Comparison of ENCODE assay signal across 9 mouse cellular contexts in the genomic region with DNA sequence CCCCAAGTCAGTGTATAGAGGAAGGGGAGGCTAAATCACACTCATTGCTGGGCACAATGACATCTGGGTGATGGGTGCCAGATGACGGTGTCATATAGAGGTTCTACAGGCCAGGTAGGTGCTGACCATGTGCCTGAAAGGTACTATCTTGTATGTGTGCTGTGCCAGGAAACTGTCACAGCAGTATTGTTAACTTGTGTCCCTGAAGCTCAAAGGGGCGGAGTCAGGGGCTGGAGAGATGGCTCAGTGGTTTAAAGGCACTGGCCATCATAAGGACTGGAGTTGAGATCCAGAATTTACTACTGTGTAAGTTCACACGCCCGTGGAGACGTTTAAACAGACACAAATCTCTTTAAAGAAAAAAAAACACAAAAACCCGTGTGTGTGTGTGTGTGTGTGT. TPM values are rescaled to one million over a fixed set of nuclear protein-coding genes. Genes with fewer than 3 reads are reported as not detected.
DNase-seq lines count a peak whose midpoint lies in the region; ATAC-seq lines count a peak whose summit lies in the region.
"Had no signal": no experiment of that assay in that cellular context is flagged by ENCODE, and none has a peak within 500 bp of the region (broad histone marks: within the 10 kb centered on the region; RNA-seq: fewer than 3 reads in every experiment).

No protein-coding gene starts in this region.

- peak; percentile 19 for DNase-seq in embryo, embryonic 10 days (ENCODE audit: low spot score)
- no peak for DNase-seq in embryo, embryonic 10.5 days (ENCODE audit: low spot score)
- no peak for DNase-seq in neural tube, embryonic 11.5 days (ENCODE audit: low spot score)
- DNase-seq in neural tube, embryonic 10.5 days (ENCODE audit: extremely low spot score, low spot score), result no peak
- no peak for DNase-seq in spleen, adult 18-20 months
- no peak for DNase-seq in cerebellum, postnatal 4 days (ENCODE audit: low spot score in 2 of 2)
- DNase-seq in testis, postnatal 10 days (ENCODE audit: low spot score), result no peak

- H3K36me3 ChIP-seq in neural tube, embryonic 11.5 days (ENCODE audit: control insufficient read depth, insufficient read depth, low read length), result no peaks in the 10 kb centered on the region
- peaks cover 26% of the 10 kb centered on the region for H3K36me3 ChIP-seq in liver, embryonic 12.5 days

- 88% methylated on average over 6 of the region's 6 CpGs for WGBS in neural tube, embryonic 11.5 days
- 77% methylated on average over 6 of the region's 6 CpGs for WGBS in liver, embryonic 12.5 days (ENCODE audit: insufficient replicate concordance)

- H3K4me1 ChIP-seq in neural tube, embryonic 11.5 days (ENCODE audit: control insufficient read depth, insufficient read depth, low read length), result peaks cover 4% of the 10 kb centered on the region; the same call in 1 of the 2 replicates
- H3K4me1 ChIP-seq in liver, embryonic 12.5 days, result peaks cover 44% of the 10 kb centered on the region

- 0 out of 2 replicates have a peak overlapping the region, but pooled peaks have one; percentile 75 for H3K4me3 ChIP-seq in neural tube, embryonic 11.5 days (ENCODE audit: low read depth, low read length)
- H3K4me3 ChIP-seq in liver, embryonic 12.5 days, result peak overlapping the region; percentile 72

- no peak for ATAC-seq in neural tube, embryonic 11.5 days (ENCODE audit: insufficient read depth, low FRiP score, low TSS enrichment)
- ATAC-seq in liver, embryonic 12.5 days, result no peak

- H3K9ac ChIP-seq in neural tube, embryonic 11.5 days (ENCODE audit: low read length), result 0 out of 2 replicates have a peak overlapping the region, but pooled peaks have one; percentile 22
- peak overlapping the region; percentile 56 for H3K9ac ChIP-seq in liver, embryonic 12.5 days

- H3K9me3 ChIP-seq in neural tube, embryonic 11.5 days (ENCODE audit: control insufficient read depth, low read length), result no peaks in the 10 kb centered on the region
- H3K9me3 ChIP-seq in liver, embryonic 12.5 days (replicated peaks), result no peaks in the 10 kb centered on the region

- no peaks in the 10 kb centered on the region for H3K27me3 ChIP-seq in neural tube, embryonic 11.5 days (ENCODE audit: control insufficient read depth, insufficient read depth, low read length)
- no peaks in the 10 kb centered on the region for H3K27me3 ChIP-seq in liver, embryonic 12.5 days (replicated peaks)

- no peak overlapping the region for H3K4me2 ChIP-seq in neural tube, embryonic 11.5 days (ENCODE audit: low read depth)
- H3K4me2 ChIP-seq in liver, embryonic 12.5 days, result peak overlapping the region; percentile 79

- H3K27ac ChIP-seq in neural tube, embryonic 11.5 days (ENCODE audit: low read depth, low read length), result no peak overlapping the region
- peak overlapping the region; percentile 64 for H3K27ac ChIP-seq in liver, embryonic 12.5 days

RNA-seq across cellular contexts. Expression of a gene that starts 22.6 kb away (rescaled TPM):
- polyA plus RNA-seq in neural tube, embryonic 11.5 days (2014; fragmentation: Nextera tagmentation; extraction: Ambion mirVana), result 11.9 and 13.8 TPM in 2 replicates
- 0.10 and 0.29 TPM in 2 replicates for polyA plus RNA-seq in liver, embryonic 12.5 days (2016; fragmentation: Nextera tagmentation; extraction: Ambion mirVana)

RNA-seq across cellular contexts. Expression of a gene that starts 46.8 kb away (rescaled TPM):
- polyA plus RNA-seq in neural tube, embryonic 11.5 days (2014; fragmentation: Nextera tagmentation; extraction: Ambion mirVana), result not detected in 2 replicates
- polyA plus RNA-seq in liver, embryonic 12.5 days (2016; fragmentation: Nextera tagmentation; extraction: Ambion mirVana), result 5.9 and 6.1 TPM in 2 replicates
- polyA plus RNA-seq: cortical plate, adult 2 months had no signal

Comparison
In these comparisons a context has a peak if more than half of its experiments do, and no peak if none do; other contexts are left out.
1. RNA of a gene that starts 22.6 kb away (polyA plus RNA-seq): 11.9 to 13.8 TPM in neural tube, embryonic 11.5 days; 0.10 to 0.29 TPM in liver, embryonic 12.5 days; every median in the first group is over 10 times any median in the second.